Mouse (Mus musculus): ENCODE data around the gene Gm266. TPM values are rescaled to one million over a fixed set of nuclear protein-coding genes. Genes with fewer than 3 reads are reported as not detected.

Gene Gm266
- polyA plus RNA-seq, 1 experiment from 2014 or later: 0.52 TPM

DNA sequence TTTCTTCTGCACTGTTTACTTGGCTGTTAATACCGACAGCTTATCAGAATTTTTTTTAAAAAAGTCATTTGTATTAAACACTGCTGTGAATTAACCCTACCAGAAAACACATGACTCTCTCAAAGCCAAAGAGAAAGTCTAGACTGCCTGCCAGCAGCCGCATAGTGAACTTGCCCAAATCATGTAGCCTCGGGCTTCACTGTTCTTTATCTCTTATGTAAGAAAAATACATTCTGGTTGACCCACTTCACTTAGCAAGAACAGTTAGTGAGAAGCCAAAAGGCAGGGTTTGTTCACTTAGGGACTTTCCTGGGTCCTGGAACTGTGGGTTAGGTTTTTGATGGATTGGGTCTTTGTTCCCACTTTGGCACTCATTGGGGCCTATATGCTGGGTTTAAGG, 13.9 kb downstream of the Gm266 start:
- WGBS (ENCODE audit: insufficient replicate concordance): 49% methylated on average over 3 of the region's 3 CpGs
- H3K4me1 ChIP-seq (ENCODE audit: control insufficient read depth, low read depth, low read length): no peaks in the 10 kb centered on the region
- ATAC-seq (ENCODE audit: low read depth): no peak
- H3K4me2 ChIP-seq (ENCODE audit: low read depth, low read length): no peak overlapping the region
- peaks cover 3% of the 10 kb centered on the region; the same call in 1 of the 2 replicates for H3K27me3 ChIP-seq (ENCODE audit: control insufficient read depth, insufficient read depth, low read depth, low read length)
- no peaks in the 10 kb centered on the region for H3K36me3 ChIP-seq (ENCODE audit: control insufficient read depth, insufficient read depth)
- no peaks in the 10 kb centered on the region for H3K9me3 ChIP-seq (replicated peaks; ENCODE audit: control insufficient read depth, low read length)
- H3K4me3 ChIP-seq (ENCODE audit: low read depth, low read length): no peak overlapping the region
- H3K9ac ChIP-seq (ENCODE audit: low read depth, low read length): no peak overlapping the region
- H3K27ac ChIP-seq (ENCODE audit: low read length): no peak overlapping the region

DNA sequence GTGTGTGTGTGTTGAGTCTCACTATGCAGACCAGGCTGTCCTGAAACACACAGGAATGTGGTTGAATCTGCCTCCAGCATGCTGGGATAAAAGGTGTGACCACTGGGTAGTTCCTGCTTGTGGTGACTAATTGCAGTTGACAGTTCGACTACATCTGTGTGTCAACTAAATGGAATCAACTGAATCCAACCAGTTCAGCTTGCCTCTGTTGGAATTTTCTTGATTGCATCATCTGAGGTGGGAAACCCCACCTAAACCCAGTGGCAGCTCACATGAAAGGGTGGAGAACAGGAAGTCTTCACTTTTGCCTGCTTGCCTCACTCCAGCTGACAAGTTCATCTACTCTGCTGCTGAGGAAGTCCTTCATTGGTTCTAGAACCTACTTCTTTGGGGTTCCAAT, 14.5 kb downstream of the Gm266 start:
- H3K4me2 ChIP-seq (ENCODE audit: low read depth, low read length): no peak overlapping the region
- no peak overlapping the region for H3K9ac ChIP-seq (ENCODE audit: low read depth, low read length)
- ATAC-seq (ENCODE audit: low read depth): no peak
- H3K4me1 ChIP-seq (ENCODE audit: control insufficient read depth, low read depth, low read length): no peaks in the 10 kb centered on the region
- no peak overlapping the region for H3K4me3 ChIP-seq (ENCODE audit: low read depth, low read length)
- peaks cover 3% of the 10 kb centered on the region; the same call in 1 of the 2 replicates for H3K27me3 ChIP-seq (ENCODE audit: control insufficient read depth, insufficient read depth, low read depth, low read length)
- no peaks in the 10 kb centered on the region for H3K9me3 ChIP-seq (replicated peaks; ENCODE audit: control insufficient read depth, low read length)
- H3K36me3 ChIP-seq (ENCODE audit: control insufficient read depth, insufficient read depth): no peaks in the 10 kb centered on the region
- no peak overlapping the region for H3K27ac ChIP-seq (ENCODE audit: low read length)
- WGBS (ENCODE audit: insufficient replicate concordance): 21% methylated on average over 1 of the region's 1 CpGs

GRCm38 (mm10) chr12:111469507-111469906, 16.1 kb downstream of the Gm266 start:
- Histone ChIP-seq H3K4me3 (ENCODE audit: low read depth, low read length) (no peak overlapping the region), H3K4me2 (ENCODE audit: low read depth, low read length) (no peak overlapping the region), H3K36me3 (ENCODE audit: control insufficient read depth, insufficient read depth) (no peaks in the 10 kb centered on the region), H3K9me3 (replicated peaks; ENCODE audit: control insufficient read depth, low read length) (no peaks in the 10 kb centered on the region), H3K27ac (ENCODE audit: low read length) (no peak overlapping the region), H3K4me1 (ENCODE audit: control insufficient read depth, low read depth, low read length) (no peaks in the 10 kb centered on the region), H3K27me3 (ENCODE audit: control insufficient read depth, insufficient read depth, low read depth, low read length) (peaks cover 3% of the 10 kb centered on the region; the same call in 1 of the 2 replicates), H3K9ac (ENCODE audit: low read depth, low read length) (no peak overlapping the region)
- WGBS (ENCODE audit: insufficient replicate concordance): 6% methylated on average over 8 of the region's 8 CpGs
- 0 out of 2 replicates have a peak, but pooled peaks have one; percentile 43 for ATAC-seq (ENCODE audit: low read depth)

DNA sequence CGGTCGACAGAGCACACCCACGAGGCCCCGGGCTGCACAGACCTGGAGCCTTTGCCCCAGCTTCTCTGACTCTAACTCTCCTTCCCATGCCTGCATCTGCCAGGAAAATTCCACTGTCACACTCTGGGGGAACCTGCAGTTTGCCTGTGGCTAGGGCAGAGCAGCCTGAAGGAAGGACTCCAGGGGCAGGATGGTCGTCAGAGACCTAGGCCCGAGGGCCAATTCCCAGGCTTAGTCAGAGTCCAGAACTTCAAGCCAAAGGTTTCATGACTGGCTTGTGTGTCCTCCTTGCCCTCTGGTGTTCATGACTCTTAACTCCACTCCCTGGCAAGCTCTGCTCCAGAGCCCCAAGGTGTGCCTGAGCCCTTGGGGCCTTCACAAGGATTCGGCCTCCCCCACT, 17.4 kb downstream of the Gm266 start:
- Histone ChIP-seq H3K27me3 (ENCODE audit: control insufficient read depth, insufficient read depth, low read depth, low read length) (peaks cover 3% of the 10 kb centered on the region), H3K9ac (ENCODE audit: low read depth, low read length) (no peak overlapping the region), H3K4me2 (ENCODE audit: low read depth, low read length) (no peak overlapping the region), H3K4me3 (ENCODE audit: low read depth, low read length) (no peak overlapping the region), H3K27ac (ENCODE audit: low read length) (no peak overlapping the region), H3K36me3 (ENCODE audit: control insufficient read depth, insufficient read depth) (no peaks in the 10 kb centered on the region), H3K4me1 (ENCODE audit: control insufficient read depth, low read depth, low read length) (no peaks in the 10 kb centered on the region; the same call in 1 of the 2 replicates), H3K9me3 (replicated peaks; ENCODE audit: control insufficient read depth, low read length) (no peaks in the 10 kb centered on the region)
- ATAC-seq (ENCODE audit: low read depth): no peak
- WGBS (ENCODE audit: insufficient replicate concordance): 68% methylated on average over 7 of the region's 7 CpGs

DNA sequence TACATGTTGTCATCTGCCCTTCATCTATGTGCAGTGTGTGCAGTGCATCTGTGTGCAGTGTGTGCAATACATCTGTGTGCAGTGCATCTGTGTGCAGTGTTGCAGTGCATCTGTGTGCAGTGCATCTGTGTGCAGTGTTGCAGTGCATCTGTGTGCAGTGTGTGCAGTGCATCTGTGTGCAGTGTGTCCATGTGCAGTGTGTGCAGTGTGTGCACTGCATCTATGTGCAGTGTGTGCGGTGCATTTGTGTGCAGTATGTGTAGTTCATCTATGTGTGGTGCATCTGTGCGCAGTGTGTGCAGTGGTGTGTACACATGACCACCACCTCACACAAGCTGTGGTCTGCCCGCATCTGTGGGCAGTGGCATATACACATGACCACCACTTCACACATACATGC, 19.3 kb downstream of the Gm266 start:
- no peak for ATAC-seq (ENCODE audit: low read depth)
- H3K9me3 ChIP-seq (replicated peaks; ENCODE audit: control insufficient read depth, low read length): no peaks in the 10 kb centered on the region
- no peak overlapping the region for H3K9ac ChIP-seq (ENCODE audit: low read depth, low read length)
- no peaks in the 10 kb centered on the region for H3K36me3 ChIP-seq (ENCODE audit: control insufficient read depth, insufficient read depth)
- H3K27ac ChIP-seq (ENCODE audit: low read length): no peak overlapping the region
- H3K27me3 ChIP-seq (ENCODE audit: control insufficient read depth, insufficient read depth, low read depth, low read length): peaks cover 6% of the 10 kb centered on the region
- 67% methylated on average over 3 of the region's 3 CpGs for WGBS (ENCODE audit: insufficient replicate concordance)
- H3K4me3 ChIP-seq (ENCODE audit: low read depth, low read length): no peak overlapping the region
- no peaks in the 10 kb centered on the region; the same call in 1 of the 2 replicates for H3K4me1 ChIP-seq (ENCODE audit: control insufficient read depth, low read depth, low read length)
- no peak overlapping the region for H3K4me2 ChIP-seq (ENCODE audit: low read depth, low read length)

GRCm38 (mm10) chr12:111463570-111463969, 22.1 kb downstream of the Gm266 start:
- WGBS (ENCODE audit: insufficient replicate concordance): 54% methylated on average over 7 of the region's 7 CpGs
- H3K4me2 ChIP-seq (ENCODE audit: low read depth, low read length): no peak overlapping the region
- ATAC-seq (ENCODE audit: low read depth): peak; percentile 66
- no peak overlapping the region for H3K9ac ChIP-seq (ENCODE audit: low read depth, low read length)
- no peak overlapping the region for H3K27ac ChIP-seq (ENCODE audit: low read length)
- H3K9me3 ChIP-seq (replicated peaks; ENCODE audit: control insufficient read depth, low read length): no peaks in the 10 kb centered on the region
- peaks cover 2% of the 10 kb centered on the region; the same call in 1 of the 2 replicates for H3K4me1 ChIP-seq (ENCODE audit: control insufficient read depth, low read depth, low read length)
- no peaks in the 10 kb centered on the region for H3K36me3 ChIP-seq (ENCODE audit: control insufficient read depth, insufficient read depth)
- H3K27me3 ChIP-seq (ENCODE audit: control insufficient read depth, insufficient read depth, low read depth, low read length): peaks cover 3% of the 10 kb centered on the region
- H3K4me3 ChIP-seq (ENCODE audit: low read depth, low read length): no peak overlapping the region

DNA sequence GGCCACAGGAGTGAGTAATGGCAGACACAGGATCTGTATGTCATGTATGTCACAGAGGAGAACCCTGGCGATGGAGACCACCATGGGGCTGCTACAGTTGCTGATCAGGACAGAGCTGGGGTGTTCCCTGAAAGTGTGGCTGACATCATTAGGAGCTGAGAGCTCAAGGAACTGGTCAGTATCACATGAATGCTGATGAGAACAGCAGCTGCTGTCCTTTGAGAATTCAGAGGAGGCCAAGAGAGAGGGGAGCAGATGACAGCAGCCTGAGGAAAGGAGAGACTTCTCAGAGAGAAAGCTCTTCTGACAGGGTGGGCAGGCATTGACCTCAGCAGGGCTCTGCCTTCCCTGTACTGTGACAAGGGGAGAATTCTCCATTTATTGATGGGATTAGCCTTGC, 27.9 kb downstream of the Gm266 start:
- 79% methylated on average over 1 of the region's 1 CpGs for WGBS (ENCODE audit: insufficient replicate concordance)
- H3K9ac ChIP-seq (ENCODE audit: low read depth, low read length): no peak overlapping the region
- peaks cover 20% of the 10 kb centered on the region for H3K36me3 ChIP-seq (ENCODE audit: control insufficient read depth, insufficient read depth)
- no peaks in the 10 kb centered on the region for H3K9me3 ChIP-seq (replicated peaks; ENCODE audit: control insufficient read depth, low read length)
- H3K27ac ChIP-seq (ENCODE audit: low read length): no peak overlapping the region
- ATAC-seq (ENCODE audit: low read depth): no peak
- peaks cover 3% of the 10 kb centered on the region; the same call in 1 of the 2 replicates for H3K27me3 ChIP-seq (ENCODE audit: control insufficient read depth, insufficient read depth, low read depth, low read length)
- no peak overlapping the region for H3K4me3 ChIP-seq (ENCODE audit: low read depth, low read length)
- peaks cover 7% of the 10 kb centered on the region for H3K4me1 ChIP-seq (ENCODE audit: control insufficient read depth, low read depth, low read length)
- H3K4me2 ChIP-seq (ENCODE audit: low read depth, low read length): no peak overlapping the region

DNA sequence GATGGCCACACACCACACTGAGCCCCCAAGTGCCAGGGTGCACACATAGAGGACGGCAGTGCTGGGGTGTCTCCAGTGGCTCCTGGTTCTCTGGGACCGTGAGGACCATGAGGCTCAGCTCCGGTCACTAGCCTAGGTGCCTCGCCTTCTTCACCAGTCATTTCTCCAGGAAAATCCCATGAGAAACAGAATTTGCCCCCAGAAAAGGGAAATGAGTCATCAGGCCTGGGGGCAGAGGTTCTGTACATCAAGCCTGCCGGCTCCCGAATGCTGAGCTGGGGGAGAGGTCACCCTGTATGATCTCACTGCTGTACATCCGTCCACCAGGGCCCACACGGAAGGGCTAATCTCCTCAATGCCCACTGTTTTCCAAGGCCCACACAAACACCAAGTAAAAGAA, 29.8 kb downstream of the Gm266 start:
- ATAC-seq (ENCODE audit: low read depth): no peak
- Histone ChIP-seq H3K9ac (ENCODE audit: low read depth, low read length) (no peak overlapping the region), H3K36me3 (ENCODE audit: control insufficient read depth, insufficient read depth) (peaks cover 39% of the 10 kb centered on the region), H3K27ac (ENCODE audit: low read length) (no peak overlapping the region), H3K4me3 (ENCODE audit: low read depth, low read length) (no peak overlapping the region), H3K4me2 (ENCODE audit: low read depth, low read length) (no peak overlapping the region), H3K9me3 (replicated peaks; ENCODE audit: control insufficient read depth, low read length) (no peaks in the 10 kb centered on the region), H3K27me3 (ENCODE audit: control insufficient read depth, insufficient read depth, low read depth, low read length) (no peaks in the 10 kb centered on the region; the same call in 1 of the 2 replicates), H3K4me1 (ENCODE audit: control insufficient read depth, low read depth, low read length) (peaks cover 7% of the 10 kb centered on the region)
- 47% methylated on average over 8 of the region's 8 CpGs for WGBS (ENCODE audit: insufficient replicate concordance)

GRCm38 (mm10) chr12:111455311-111455846, 30.2 kb downstream of the Gm266 start:
- Histone ChIP-seq H3K4me1 (ENCODE audit: control insufficient read depth, low read depth, low read length) (peaks cover 7% of the 10 kb centered on the region), H3K36me3 (ENCODE audit: control insufficient read depth, insufficient read depth) (peaks cover 43% of the 10 kb centered on the region), H3K27ac (ENCODE audit: low read length) (no peak overlapping the region), H3K4me3 (ENCODE audit: low read depth, low read length) (no peak overlapping the region), H3K9ac (ENCODE audit: low read depth, low read length) (no peak overlapping the region), H3K27me3 (ENCODE audit: control insufficient read depth, insufficient read depth, low read depth, low read length) (no peaks in the 10 kb centered on the region; the same call in 1 of the 2 replicates), H3K4me2 (ENCODE audit: low read depth, low read length) (no peak overlapping the region), H3K9me3 (replicated peaks; ENCODE audit: control insufficient read depth, low read length) (no peaks in the 10 kb centered on the region)
- no peak for ATAC-seq (ENCODE audit: low read depth)
- 66% methylated on average over 12 of the region's 12 CpGs for WGBS (ENCODE audit: insufficient replicate concordance)

Data from liver, embryonic 16.5 days (tissue).